Mouse (Mus musculus): ENCODE results near the gene Notch1.

DNA sequence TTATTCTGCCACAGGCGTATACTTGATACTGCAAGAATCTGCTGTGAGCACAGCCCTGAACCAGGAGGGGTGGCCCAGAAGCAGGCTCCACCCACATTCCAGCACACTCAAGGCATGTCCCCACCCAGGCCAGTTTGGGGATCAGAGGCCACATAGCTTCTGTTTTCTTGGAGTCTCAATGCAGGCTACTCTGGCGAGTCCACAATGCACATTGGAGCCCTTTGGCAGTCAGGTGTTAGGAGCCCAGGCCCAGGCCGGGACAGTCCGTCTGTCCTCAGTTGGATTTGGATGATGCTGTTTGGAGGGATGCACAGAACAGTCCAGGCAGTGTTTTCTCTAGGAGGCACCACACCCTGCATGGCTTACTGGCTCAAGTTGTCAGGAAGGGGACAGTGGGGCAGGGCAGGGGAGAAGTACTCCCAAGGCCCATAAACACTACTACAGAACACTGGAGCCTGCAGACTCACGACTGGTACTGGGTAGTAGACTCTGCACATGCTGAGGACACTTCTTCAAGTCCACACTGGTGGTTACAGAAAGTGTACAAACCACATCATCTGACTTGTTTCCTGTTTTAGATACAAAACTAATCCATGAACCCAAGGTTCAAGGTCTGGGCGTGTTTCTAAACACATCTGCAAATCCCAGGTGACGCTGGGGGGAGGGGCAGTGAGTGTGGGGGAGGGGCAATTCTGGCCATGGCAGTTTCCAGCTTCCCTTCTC lies 57.9 kb downstream of the Notch1 start:
- no peak for TF ChIP-seq CTCF (IDR thresholded peaks at IDR 0.05; ENCODE audit: low read depth, low read length)
- TF ChIP-seq POLR2A (IDR thresholded peaks at IDR 0.05; ENCODE audit: borderline replicate concordance, low read depth, low read length): no peak
